Mouse (Mus musculus): ENCODE measurements around the gene Polg2. TPM values are rescaled to one million over a fixed set of nuclear protein-coding genes. Genes with fewer than 3 reads are reported as not detected.
A peak's percentile ranks its signal among the peaks of the same experiment; 100 is the strongest.
"Not testable (repeated sequence)": the region's sequence is repeated elsewhere in the genome, so short reads cannot be mapped to it uniquely, and the experiment has no call there.

The Polg2 gene
- polyA plus RNA-seq, 1 experiment from 2014 or later: 9.7 TPM

DNA sequence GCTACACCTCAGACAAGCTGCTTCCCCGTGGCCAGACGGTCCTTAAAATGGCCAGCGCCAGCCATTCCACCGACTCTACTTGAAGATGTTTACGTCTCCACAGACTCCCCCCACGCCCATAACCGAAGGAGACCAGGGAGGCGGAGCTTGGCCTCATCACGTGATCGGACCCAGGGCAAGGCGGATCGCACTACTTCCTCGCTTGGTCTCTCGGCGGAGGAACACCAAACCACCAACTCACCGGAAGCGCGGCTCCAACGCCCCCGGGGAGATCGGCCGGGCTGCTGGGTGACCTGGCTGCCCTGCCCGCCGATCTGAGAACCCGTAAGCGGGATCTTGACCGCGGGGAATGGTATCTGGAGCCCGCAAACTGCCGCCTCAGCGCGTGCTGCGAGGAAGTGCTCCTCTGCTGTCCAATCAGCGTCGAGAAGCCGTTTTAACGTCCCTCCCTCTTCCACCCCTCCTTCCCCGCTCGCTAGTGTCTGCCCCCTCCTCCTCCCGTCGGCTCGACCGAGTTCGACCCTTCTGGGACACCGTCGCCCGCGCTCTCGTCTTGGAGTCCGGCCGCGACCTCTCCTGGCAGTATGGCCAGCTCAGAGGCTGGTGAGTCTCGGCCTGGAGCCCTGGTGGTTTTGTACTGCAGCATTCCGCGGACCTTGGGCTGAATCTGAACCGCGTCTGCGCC, 9.6 kb upstream of the Polg2 start, which contains the start of the genes Ddx5 and Cep95:
Gene Ddx5 (minus strand): TSS at position 411 of the 685 bp plus-strand sequence.
Gene Cep95 (plus strand): TSS at position 478 of the 685 bp plus-strand sequence.
- no peaks in the 10 kb centered on the region for H3K9me3 ChIP-seq
- peaks cover 9% of the 10 kb centered on the region; the same call in 1 of the 2 replicates for H3K4me1 ChIP-seq
- H3K36me3 ChIP-seq: peaks cover 19% of the 10 kb centered on the region
- under 1% methylated on average over 58 of the region's 58 CpGs for WGBS
- peak; percentile 91 for ATAC-seq (ENCODE audit: insufficient read depth, low FRiP score, low read depth)
- peak within 1 kb of the TSS; percentile 79 for H3K4me2 ChIP-seq
- peak within 1 kb of the TSS; percentile 95 for H3K9ac ChIP-seq
- peak within 1 kb of the TSS; percentile 99 for H3K27ac ChIP-seq
- no peaks in the 10 kb centered on the region for H3K27me3 ChIP-seq (replicated peaks)
- H3K4me3 ChIP-seq (replicated peaks): peak within 1 kb of the TSS; percentile 93

GRCm38 (mm10) chr11:106788026-106788774, 8.9 kb upstream of the Polg2 start:
- Histone ChIP-seq H3K9ac (peak overlapping the region; percentile 95), H3K36me3 (peaks cover 26% of the 10 kb centered on the region), H3K27me3 (replicated peaks) (no peaks in the 10 kb centered on the region), H3K27ac (peak overlapping the region; percentile 99), H3K4me1 (peaks cover 9% of the 10 kb centered on the region; the same call in 1 of the 2 replicates), H3K4me3 (replicated peaks) (peak overlapping the region; percentile 93), H3K9me3 (no peaks in the 10 kb centered on the region), H3K4me2 (peak overlapping the region; percentile 79; the same call in 1 of the 2 replicates)
- under 1% methylated on average over 64 of the region's 79 CpGs for WGBS
- peak; percentile 80 for ATAC-seq (ENCODE audit: insufficient read depth, low FRiP score, low read depth)

DNA sequence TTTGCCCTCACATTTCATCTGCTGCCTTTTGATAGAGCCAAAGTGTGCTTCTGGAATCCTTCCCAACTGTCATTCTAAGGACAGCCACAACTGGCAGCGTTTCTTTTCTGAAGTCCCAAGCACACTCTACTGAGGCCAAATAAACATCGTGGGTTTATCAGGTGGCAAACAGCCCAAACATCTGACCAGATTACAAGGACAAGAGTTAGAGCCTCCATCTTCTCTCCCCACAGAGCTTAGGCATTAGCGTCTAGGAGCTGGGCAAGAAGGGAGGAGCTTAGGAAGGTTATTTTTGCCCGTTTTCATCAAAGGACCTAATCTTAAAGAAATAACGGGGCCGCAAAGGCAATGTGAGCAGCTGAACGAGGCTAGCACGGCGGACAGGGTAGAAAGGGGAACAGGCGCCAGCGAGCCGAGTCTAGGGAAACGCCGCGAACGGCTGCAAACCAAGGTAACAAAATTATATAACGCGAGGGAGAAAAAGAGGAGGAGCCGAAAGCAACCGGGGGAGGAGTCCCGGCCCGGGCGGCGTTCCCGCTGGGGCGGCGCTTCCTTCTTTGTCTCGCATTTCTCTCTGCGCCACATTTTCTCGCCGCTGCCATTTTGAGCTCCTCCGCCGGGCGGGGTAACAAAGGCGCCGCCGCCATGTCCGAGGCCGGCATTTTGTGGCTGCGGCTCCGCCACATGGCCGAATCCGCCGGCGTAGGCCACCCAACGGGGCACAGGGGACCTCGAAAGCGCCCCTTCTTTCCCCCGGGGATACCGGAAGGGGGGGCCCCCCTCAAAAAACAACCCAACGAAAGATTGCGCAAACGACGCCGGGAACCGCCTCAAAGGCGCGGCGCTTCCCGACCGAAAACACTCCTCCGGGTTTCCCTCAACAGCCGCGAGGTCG, 8.0 kb upstream of the Polg2 start:
- Histone ChIP-seq H3K27me3 (replicated peaks) (no peaks in the 10 kb centered on the region), H3K4me3 (replicated peaks) (peak overlapping the region; percentile 93), H3K9ac (peak overlapping the region; percentile 95), H3K4me2 (peak overlapping the region; percentile 73), H3K27ac (peak overlapping the region; percentile 99), H3K4me1 (peaks cover 13% of the 10 kb centered on the region; the same call in 1 of the 2 replicates), H3K36me3 (peaks cover 33% of the 10 kb centered on the region), H3K9me3 (no peaks in the 10 kb centered on the region)
- peak; percentile 30 for ATAC-seq (ENCODE audit: insufficient read depth, low FRiP score, low read depth)
- WGBS: under 1% methylated on average over 64 of the region's 65 CpGs

- peaks cover 37% of the 10 kb centered on the region for H3K36me3 ChIP-seq
- no peak overlapping the region for H3K9ac ChIP-seq
- no peak overlapping the region for H3K4me3 ChIP-seq (replicated peaks)
- H3K4me1 ChIP-seq: peaks cover 8% of the 10 kb centered on the region; the same call in 1 of the 2 replicates
- WGBS: 70% methylated on average over 1 of the region's 1 CpGs
- H3K27ac ChIP-seq: no peak overlapping the region
- no peaks in the 10 kb centered on the region for H3K9me3 ChIP-seq
- ATAC-seq (ENCODE audit: insufficient read depth, low FRiP score, low read depth): no peak
- H3K4me2 ChIP-seq: no peak overlapping the region
- H3K27me3 ChIP-seq (replicated peaks): no peaks in the 10 kb centered on the region
Observed at GRCm38 (mm10) chr11:106785043-106785442, 5.7 kb upstream of the Polg2 start.

- H3K36me3 ChIP-seq: peaks cover 37% of the 10 kb centered on the region
- no peak overlapping the region for H3K4me2 ChIP-seq
Observed at GRCm38 (mm10) chr11:106784476-106784875, 5.1 kb upstream of the Polg2 start.

GRCm38 (mm10) chr11:106782841-106783764, 3.8 kb upstream of the Polg2 start:
- peaks cover 37% of the 10 kb centered on the region for H3K36me3 ChIP-seq
- peaks cover 8% of the 10 kb centered on the region; the same call in 1 of the 2 replicates for H3K4me1 ChIP-seq
- no peak overlapping the region for H3K4me2 ChIP-seq
- no peak for ATAC-seq (ENCODE audit: insufficient read depth, low FRiP score, low read depth)
- H3K9ac ChIP-seq: no peak overlapping the region
- H3K4me3 ChIP-seq (replicated peaks): no peak overlapping the region
- 78% methylated on average over 9 of the region's 9 CpGs for WGBS
- no peaks in the 10 kb centered on the region for H3K27me3 ChIP-seq (replicated peaks)
- no peaks in the 10 kb centered on the region for H3K9me3 ChIP-seq
- H3K27ac ChIP-seq: no peak overlapping the region

More at GRCm38 (mm10) chr11:106784476-106784875, 5.1 kb upstream of the Polg2 start:
- Histone ChIP-seq H3K9me3 (no peaks in the 10 kb centered on the region), H3K9ac (no peak overlapping the region), H3K27me3 (replicated peaks) (no peaks in the 10 kb centered on the region), H3K4me1 (peaks cover 8% of the 10 kb centered on the region; the same call in 1 of the 2 replicates), H3K4me3 (replicated peaks) (no peak overlapping the region), H3K27ac (no peak overlapping the region)
- 86% methylated on average over 2 of the region's 2 CpGs for WGBS
- ATAC-seq (ENCODE audit: insufficient read depth, low FRiP score, low read depth): no peak

GRCm38 (mm10) chr11:106782271-106782670, 2.9 kb upstream of the Polg2 start:
- peaks cover 37% of the 10 kb centered on the region for H3K36me3 ChIP-seq
- not testable (repeated sequence) for H3K4me3 ChIP-seq (replicated peaks); H3K9me3 ChIP-seq; H3K4me2 ChIP-seq; H3K9ac ChIP-seq; H3K27me3 ChIP-seq (replicated peaks); ATAC-seq (ENCODE audit: insufficient read depth, low FRiP score, low read depth); H3K27ac ChIP-seq
- peaks cover 15% of the 10 kb centered on the region; the same call in 1 of the 2 replicates for H3K4me1 ChIP-seq
- WGBS: 82% methylated on average over 7 of the region's 7 CpGs

GRCm38 (mm10) chr11:106780590-106781220, 1.4 kb upstream of the Polg2 start:
- Histone ChIP-seq H3K4me1 (peaks cover 14% of the 10 kb centered on the region; the same call in 1 of the 2 replicates), H3K9me3 (no peaks in the 10 kb centered on the region), H3K4me3 (replicated peaks) (no peak overlapping the region), H3K27me3 (replicated peaks) (no peaks in the 10 kb centered on the region), H3K36me3 (peaks cover 32% of the 10 kb centered on the region), H3K27ac (no peak overlapping the region), H3K9ac (no peak overlapping the region), H3K4me2 (no peak overlapping the region)
- ATAC-seq (ENCODE audit: insufficient read depth, low FRiP score, low read depth): no peak
- WGBS: 73% methylated on average over 6 of the region's 6 CpGs

DNA sequence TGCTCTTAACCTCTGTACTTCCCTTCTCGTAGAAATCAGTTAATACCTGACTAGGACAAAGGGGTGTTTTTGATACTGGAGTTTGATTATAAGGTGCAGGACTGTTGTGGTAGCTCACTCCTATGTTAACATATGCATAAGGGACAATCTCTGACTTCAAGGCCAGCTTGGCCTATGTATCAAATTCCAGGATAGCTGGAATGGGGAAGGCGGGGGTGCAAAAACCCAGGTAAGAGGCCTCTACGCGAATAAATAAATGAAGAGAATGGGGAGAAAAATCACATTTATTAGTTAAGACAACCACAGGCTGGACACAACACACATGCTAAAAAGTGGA, 720 bp upstream of the Polg2 start:
- 63% methylated on average over 4 of the region's 4 CpGs for WGBS
- H3K27me3 ChIP-seq (replicated peaks): no peaks in the 10 kb centered on the region
- no peak for ATAC-seq (ENCODE audit: insufficient read depth, low FRiP score, low read depth)
- H3K9ac ChIP-seq: no peak overlapping the region
- H3K36me3 ChIP-seq: peaks cover 34% of the 10 kb centered on the region
- peaks cover 10% of the 10 kb centered on the region; the same call in 1 of the 2 replicates for H3K4me1 ChIP-seq
- peak overlapping the region; percentile 97 for H3K27ac ChIP-seq
- H3K4me3 ChIP-seq (replicated peaks): no peak overlapping the region
- no peaks in the 10 kb centered on the region for H3K9me3 ChIP-seq
- peak overlapping the region; percentile 74; the same call in 1 of the 2 replicates for H3K4me2 ChIP-seq

All from stomach, embryonic 15.5 days (tissue).